Mouse (Mus musculus) ZHBTc4 (cell line): Measurements from ENCODE around the gene Tmem43.

Source experiments
- DNase-seq: peaks from one replicate; pipeline ENCODE4 v3.0.0-alpha.2; 2011; ENCODE audit warnings: low read depth, low spot score

Tmem43 gene

DNA sequence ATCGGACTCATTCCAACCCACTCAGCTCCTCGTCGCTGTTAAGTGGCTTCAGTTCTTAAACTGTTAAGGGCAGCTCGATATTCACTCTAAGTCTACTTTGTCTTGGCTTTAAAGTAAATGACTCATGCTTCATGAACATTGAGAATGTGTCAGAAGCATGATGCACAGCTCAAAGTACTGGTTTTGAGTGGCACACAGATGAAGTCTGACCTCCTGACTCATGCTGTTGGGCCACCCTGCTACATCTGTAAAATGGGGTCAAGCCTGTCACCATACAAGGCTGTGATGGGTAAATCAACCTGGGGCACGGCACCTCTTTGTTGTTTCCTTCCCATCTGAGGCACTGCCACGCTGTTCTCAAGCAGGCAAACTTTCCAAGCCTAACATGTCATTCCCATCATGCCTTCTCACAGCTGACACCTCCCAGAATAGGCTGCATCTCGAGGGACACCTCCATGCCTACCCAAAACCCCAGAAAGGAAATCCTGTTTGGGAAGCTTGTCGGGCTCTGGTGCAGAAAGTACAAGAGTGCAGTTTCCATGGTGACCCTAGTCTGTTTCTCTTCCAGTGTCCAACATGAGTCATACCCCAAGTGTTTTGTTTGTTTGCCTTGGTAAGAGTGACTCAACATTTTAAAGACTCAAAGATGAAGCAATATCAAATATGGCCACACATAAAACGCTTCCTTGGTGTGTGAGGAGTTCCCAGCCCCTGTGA lies 15.2 kb downstream of the Tmem43 start:
- DNase-seq: no peak

DNA sequence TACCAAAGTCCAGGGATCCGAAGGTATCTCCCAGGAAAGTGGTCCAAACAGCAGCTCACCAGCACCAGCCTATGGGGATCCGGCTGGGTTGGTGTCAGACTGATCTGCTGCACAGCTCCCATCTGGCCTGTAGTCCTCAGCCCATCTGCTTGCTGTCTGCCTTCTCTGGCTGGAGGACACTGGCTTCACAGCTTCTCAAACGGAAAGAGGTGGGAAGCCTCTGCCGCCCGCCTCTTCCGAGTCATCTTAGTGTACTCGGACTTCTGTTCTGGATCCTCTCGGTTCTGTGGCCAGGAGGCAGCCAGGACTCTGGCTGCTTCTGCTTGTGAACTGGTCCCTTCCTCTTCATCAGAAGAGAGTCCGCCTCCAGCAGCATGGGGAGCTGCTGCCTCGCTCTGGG lies 16.4 kb downstream of the Tmem43 start:
- DNase-seq: no peak

DNA sequence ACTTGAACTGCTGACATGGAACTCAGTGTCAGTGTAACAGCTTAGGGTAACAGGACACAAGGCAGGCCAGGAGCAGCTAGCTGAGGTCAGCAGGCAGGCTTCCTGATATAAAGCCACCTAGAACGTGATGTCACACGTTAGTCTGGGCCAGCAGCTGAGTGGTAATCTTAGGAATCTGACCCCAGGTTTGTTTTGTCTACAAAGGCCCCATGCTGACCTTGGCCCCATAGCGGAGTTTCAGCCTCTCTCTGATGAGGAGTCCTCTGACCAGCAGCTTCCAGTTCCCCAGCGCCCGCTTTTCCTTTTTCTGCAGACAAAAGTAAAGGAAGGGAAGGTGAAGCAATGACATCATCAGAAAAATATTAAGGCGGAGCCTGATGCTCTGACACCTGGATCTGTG lies 17.5 kb downstream of the Tmem43 start:
- DNase-seq: no peak

DNA sequence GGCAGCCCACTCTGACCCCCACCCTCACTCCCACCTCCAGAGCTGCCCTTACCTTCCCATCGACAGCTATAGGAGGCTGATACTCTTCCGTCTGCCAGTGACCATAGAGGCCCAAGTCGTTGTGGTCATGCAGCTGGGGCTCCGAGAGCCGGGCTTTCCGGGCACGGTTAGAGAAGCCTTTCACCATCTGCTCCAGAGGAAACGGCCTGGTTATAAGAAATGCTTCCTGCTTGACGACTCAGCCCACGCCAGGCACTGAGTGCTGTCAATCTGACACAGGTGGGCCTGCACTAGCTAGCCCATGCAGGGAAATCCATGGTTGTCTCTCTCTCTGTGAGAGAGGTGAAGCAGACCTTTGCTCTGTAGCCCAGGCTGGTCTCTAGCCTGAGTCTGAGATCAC lies 19.6 kb downstream of the Tmem43 start:
- DNase-seq: no peak

DNA sequence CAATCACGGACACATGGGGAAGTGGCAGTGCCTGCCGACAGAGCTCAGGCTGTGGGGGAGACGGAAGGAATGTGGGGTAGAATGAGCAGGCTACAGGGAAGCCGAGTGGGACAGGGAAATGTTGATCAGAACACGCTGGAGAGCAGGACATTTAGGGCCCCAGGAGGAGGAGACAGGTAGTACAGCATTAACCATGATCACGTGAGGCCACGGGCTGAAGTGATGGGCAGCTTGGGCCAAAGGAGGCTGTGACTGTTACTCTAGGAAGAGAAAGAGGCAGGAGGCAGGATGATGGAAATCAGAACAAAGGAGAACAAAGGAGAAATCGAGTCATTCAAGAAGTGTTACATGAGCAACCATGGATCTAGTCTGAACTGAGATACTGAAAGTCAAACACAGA lies 21.0 kb downstream of the Tmem43 start:
- DNase-seq: peak; percentile 29

DNA sequence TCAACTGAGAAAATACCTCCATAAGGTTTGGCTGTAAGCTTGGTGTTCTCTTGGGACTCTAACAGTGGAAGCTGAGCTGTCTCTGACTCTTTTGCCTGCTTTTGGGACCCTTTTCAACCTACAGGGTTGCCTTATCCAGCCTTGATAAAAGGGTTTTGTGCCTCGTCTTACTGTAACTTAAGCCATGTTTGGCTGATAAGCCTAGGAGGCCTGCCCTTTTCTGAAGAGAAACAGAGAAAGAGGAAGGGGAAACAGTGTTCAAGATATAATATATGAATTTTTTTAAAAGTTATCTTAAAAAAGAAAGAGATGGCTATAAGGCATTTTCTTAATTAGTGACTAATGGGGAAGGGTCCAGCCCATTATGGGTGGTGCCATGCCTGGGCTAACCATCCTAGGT lies 29.8 kb downstream of the Tmem43 start:
- DNase-seq: no peak

DNA sequence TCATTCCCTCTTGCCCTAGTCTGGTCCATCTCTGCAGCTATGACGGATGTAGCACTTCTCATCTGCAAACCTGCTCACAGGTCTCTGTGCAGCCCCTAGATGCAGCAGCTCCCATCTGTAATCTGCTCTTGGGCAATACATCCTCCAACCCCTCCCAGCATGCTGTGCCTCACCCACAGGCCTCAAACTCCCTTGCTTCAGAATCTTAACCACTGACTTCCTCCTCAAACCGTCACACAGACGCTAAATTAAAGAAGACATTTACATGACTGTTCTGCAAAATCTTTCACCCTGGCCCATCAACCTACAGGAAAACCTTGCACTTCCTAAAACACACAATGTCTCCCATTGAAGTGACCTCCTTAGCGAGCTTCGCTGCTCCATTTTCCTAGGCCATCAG lies 32.5 kb downstream of the Tmem43 start:
- no peak for DNase-seq

DNA sequence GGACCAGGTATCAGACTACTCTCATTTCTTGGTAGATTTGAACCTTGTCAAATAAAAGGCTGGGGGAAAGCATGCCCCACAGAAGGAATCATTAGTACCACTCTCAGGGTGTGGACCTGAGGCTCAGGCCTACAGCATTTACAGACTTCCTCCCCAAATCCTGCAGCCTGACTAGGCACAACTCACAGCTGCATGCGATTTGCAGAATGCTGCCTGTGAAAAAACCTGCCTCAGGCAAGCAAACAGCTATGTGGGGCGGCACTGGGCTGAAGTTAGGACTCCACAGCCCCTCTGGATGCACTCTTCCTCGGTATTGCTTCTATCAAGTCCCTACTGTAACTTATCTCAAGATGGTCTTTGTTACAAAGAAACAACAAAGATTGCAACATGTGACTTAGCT lies 34.5 kb downstream of the Tmem43 start:
- no peak for DNase-seq

DNA sequence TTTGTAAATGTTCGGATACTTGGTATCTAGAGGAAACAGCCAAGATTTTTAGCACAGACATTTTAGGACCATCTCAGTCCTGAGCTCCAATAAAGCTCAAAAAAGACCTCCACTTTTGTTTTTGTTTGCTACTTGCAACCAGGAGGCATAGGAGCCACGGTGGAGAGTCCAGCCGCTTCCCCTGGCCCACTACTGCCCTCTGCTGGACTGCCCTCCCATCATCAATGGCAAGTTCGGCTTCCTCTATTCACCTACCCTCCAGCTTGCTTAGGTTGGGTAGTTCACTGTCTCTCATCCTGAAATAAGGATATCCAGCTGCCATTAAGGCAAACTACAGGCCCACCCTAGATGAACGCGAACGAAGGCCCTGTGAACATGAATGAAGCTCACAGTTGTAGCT lies 35.8 kb downstream of the Tmem43 start:
- DNase-seq: peak; percentile 72

DNA sequence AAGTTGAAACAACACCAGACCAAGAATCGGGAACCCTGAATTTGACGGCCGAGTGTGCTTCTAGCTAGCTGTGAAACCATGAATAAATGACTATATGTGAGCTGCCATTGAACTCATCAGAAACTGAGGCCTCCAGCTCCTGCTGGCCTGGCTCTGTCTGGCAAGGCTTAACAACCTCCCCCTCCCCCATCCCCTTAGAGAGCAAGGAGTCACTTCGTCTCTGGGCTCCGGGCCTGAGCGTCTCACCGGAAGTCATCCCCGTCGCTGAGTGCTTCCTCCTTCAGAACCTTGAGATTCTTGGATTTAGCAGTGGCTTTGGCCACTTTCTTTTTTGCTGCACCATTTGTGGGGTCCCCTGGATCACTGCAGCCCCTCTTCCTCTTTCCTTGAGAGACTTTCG lies 36.7 kb downstream of the Tmem43 start:
- peak; percentile 58 for DNase-seq

DNA sequence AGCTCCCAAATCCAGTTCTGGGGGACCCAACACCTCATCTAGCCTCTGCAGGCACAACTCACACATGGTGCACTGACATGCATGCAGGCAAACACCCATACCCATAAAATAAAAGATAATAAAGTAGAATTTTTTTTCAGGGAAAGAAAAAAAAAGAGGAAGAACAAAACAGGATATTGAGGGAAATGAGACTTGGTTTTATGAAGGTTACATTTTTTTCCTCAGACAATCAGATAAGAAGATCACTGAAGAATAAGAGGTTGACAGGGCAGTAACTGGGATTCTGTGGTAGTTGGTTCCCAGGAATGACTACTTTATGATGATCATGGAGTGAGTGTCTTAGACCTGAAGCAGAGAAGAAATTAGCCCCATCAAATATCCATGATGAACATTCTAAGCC lies 40.6 kb downstream of the Tmem43 start:
- DNase-seq: no peak

DNA sequence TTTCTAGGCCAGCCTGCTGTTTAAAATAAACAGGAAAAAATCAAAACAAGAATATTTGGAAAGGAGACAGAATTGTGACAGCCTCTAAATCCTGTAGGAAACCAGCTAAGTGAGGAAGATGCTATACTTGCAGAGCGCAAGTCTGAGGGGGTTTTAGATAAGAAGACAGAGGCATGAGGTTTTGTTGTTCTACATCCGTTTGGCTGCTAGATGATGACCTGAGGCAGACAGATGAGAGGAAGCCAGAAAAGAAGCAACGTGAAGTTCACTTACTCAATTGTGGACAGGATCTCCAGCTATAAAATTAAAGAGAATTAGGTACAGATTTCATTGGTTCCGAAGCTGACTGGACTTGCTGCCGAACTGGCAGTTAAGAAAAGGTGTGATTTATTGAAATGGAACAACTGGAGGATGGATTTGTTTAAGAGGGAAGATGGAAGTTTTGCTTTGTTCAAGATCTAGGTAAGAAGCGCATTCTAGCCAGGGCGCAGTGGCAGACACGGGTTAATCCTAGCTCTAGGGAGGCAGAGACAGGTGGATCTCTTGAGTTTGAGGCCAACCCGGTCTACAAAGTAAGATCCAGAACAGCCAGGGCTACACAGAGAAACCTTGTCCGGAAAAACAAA lies 41.3 kb downstream of the Tmem43 start:
- no peak for DNase-seq

DNA sequence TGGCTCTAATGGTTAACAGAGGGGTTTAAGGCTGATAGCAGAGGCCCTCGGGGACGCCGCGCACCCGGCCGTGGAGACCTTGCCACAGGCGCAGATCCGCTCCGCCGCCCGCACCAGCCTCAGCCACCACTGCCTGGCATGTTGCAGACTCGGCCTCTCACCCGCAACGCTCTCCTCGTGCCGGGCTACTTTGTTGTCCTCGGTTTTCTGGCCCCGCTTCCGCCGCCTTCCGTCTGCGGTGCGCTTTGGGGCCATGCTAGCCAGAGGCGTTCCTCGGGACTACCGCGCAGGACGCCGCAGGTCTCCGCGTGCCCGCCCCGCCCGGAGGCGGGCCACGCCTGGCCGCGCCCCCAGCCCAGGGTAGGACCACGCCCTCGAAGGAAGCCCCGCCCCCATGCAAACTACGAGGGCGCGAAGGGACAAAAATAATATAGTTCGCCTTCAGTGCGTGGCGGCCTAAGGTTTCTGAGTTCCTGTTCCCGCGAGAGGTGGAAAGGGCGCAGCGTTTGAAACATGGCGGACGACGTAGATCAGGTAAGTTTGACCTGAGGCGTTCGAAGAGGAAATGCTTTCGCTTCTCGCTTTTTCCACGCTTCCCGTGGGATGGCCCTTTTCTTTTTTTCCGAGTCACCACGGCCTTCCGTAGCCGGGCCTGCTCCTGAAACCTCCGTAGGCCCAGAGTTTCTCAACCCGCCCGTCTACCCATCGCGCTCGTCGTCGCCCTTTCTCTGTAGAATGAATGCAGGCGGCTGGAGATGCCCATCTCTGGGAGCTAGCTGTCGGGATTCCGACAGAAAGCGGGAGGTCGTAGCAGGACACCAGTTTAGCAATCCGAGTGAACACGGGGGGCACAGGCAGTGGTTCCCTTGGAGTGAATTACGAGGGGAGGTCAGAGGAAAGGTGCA lies 42.3 kb downstream of the Tmem43 start, which contains the start of the genes Xpc and Lsm3:
Gene Xpc (minus strand): TSS at position 344 of the 905 bp plus-strand sequence.
Gene Lsm3 (plus strand): TSS at position 384 of the 905 bp plus-strand sequence.
- peak; percentile 98 for DNase-seq

DNA sequence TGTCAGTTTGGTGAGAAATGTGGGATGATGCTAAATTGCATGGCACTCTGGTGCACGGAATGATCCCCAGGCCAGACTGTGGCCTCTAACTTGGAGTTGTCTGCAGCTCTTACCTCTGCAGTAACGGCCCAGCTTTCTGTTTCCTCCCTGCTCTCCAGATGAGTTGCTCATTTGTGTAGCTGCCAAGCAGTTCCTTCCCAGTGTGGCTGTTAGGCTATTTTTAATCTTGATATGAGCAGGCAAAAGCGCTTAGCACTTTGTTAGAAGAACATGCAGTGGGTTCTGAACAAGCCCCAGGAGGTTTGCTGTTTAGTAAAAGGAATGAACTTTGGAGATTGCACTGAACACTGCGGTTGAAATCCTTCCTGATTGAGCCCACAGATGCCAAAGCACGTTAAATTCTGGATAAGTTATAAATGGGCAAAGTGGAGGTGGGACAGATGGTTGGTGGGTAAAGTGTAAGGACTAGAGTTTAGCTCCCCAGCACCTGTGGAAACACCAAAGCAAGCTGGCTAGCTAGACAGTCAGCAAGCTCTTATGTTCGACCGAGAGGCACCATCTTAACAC lies 45.0 kb downstream of the Tmem43 start:
- DNase-seq: no peak

DNA sequence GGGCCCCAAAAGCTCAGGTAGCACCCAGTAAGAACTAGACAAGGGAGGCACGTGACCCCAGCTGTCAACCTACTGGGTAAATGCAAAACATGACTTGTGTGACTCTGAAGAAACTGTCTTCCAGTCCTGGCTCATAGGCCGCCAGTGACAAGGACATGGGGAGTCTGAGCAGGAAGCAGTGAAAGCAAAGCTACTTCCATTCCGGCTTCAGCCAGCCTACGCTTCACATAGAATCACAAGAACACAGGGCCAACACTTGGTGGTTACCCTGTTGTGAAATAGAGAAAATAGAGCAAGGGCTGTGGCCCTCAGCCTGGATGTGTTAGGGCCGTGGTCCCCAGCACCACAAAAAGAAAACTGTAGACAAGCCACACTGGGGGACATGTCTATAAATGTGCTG lies 49.3 kb downstream of the Tmem43 start:
- DNase-seq: no peak

DNA sequence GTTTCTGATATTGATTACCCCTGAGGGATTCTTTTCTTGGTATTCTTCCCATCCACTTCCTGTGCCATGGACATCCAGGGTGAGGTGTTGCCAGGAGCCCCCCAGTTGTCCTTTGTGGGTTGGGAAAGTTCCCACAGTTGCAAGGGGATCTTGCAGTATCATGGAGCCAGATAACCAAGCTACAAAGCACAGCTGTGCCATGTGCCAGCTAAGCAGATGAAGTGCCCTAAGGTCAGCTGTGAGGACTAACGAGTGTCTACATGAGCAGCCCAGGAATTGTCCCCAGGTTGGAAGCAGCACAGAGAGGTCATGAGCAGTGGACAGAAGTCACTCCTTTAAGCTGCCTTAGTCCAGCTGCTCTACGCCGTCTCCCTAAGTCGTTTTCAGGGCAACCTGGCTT lies 52.0 kb downstream of the Tmem43 start:
- DNase-seq: no peak

DNA sequence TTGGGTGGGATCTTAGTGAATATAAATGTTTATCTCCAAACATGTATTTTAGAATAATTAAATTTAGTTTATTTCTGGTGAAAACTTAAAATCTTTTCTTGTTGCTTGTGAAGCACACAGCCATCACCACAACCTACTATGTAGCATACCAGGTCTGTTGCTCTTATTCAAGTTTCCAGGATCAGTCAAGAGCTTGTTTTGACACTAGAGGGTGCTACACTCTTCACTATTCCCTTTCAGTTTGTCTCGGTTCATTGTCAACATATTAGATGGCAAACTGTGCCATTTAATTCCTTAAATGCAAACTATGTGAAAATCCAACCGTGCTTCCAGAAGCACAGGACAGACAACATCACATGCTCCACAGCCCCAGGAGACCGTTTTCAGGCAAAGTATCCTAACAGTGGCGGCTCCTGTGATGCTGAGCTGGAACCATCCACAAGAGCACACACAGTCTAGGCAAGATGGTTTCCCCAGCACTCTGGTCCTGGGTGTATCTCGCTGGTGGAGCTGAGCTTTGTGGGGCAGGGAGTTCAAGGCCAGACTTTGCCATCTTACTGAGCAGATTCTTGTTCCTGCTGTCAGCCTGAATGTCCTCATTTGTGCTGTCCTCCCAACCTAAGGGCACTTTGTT lies 53.8 kb downstream of the Tmem43 start:
- DNase-seq: peak; percentile 59

DNA sequence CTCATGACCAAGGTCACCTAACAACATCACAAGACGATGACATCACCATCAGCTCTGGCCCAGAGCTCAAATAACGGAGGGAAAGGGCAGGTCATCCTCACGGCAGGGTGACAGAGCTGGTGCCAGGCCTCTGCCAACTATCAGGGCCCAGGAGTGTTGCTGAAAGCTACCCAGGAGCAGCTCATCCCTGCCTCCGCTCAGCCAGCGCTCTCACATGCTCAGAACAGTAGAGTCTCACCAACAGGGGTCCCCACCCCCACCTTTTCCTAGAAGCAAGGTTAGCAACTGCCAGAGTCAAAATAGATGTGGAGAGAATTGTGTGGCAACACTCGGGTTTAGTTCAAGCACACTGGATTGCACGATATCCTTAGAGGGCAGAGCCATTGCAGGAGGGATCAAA lies 54.8 kb downstream of the Tmem43 start:
- no peak for DNase-seq

DNA sequence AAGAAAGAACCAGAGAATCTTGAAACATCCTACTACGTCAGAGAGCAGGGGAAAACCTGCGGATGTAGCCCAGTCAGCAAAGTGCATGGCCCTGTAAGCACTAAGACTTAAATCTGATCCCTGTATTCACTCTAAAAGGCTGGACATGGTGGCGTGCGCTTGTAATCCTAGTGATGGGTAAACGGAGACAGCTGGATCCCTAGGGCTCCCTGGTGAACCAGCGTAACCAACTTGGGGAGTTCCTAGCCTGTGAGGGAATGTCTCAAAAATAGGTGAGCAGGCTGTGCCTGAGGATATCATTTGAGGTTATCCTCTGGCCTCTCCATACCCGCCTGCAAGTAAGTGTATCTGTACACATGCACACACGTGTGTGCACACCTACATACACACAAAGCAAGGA lies 57.2 kb downstream of the Tmem43 start:
- DNase-seq: no peak

DNA sequence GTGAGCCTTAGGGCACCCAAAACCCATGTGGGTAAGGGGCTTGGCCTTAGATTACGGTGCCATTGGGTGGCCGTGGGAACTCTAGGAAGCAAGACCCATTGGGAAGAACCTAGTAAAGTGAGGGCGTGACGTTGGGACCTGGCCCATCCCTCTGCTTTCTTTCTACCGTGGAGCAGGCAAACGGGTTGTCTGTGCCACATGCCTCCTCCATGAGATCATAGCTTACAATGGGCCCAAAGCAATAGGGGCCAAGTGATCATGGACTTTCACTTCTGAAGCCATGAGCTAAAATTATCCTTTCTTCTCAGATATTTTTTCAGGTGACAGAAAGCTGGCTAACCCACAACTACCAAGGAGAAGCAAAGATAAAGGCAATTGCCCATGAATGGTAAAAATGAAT lies 57.8 kb downstream of the Tmem43 start:
- DNase-seq: no peak

DNA sequence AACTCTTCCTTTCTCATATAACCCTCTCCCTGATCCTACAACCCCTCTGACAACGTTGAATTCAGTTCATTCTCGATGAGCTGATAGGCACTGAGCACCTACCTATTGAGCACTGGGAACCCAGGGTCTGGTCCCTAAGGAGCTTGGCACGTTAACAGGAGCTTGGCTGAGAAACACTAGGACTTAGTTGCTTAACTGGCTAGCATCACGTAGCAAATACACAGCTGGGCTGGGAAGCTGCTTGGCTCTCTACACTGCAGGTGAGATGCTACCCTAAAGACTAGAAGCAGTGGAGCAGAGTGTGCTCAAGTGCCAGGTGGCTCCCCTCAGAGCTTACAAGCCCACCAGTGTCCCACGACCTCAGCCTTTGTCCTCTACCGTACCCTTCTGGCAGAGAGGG lies 59.2 kb downstream of the Tmem43 start:
- no peak for DNase-seq

DNA sequence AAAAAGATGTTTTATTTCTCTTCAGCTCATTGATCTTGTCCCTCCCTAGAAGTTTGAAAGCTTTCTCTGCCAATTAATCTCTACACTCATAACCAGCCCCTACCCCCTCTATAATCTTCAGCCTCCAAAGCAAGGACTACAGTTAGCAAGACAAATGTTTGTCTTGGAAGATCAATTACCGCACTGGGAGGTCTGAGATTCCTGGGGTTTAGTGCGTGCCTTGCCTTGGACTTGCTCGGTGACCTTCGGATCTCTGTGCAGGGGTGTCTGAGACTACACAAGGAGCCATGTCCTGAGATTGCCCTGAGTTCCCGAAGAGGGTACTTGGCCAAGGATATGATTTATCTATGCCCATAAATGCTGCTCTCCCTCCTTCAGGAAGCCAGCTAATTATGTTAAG lies 59.9 kb downstream of the Tmem43 start:
- DNase-seq: peak; percentile 43
